Mouse (Mus musculus) heart, embryonic 16.5 days (tissue): Measurements from ENCODE around the gene Krtap5-2. TPM values are rescaled to one million over a fixed set of nuclear protein-coding genes. Genes with fewer than 3 reads are reported as not detected.

Experiments used
- polyA plus RNA-seq: library from polyadenylated mRNA; unstranded; fragments of >200 nt; fragmentation: Nextera tagmentation; extraction: Ambion mirVana; gene quantifications from 2 replicates; pipeline ENCODE4 v1.2.1, GENCODE M21; 2015

Gene Krtap5-2
- polyA plus RNA-seq, 1 experiment from 2014 or later: not detected

Other genes starting within 250 kb of the Krtap5-2 start
- 0.28 and 0.32 TPM in 2 replicates for gene Brsk2, start 226.3 kb downstream of the Krtap5-2 start, polyA plus RNA-seq
- gene Mob2, start 114.9 kb downstream of the Krtap5-2 start, polyA plus RNA-seq: 54.3 and 56.3 TPM in 2 replicates
- 9.3 and 11.1 TPM in 2 replicates for gene Dusp8, start 80.2 kb downstream of the Krtap5-2 start, polyA plus RNA-seq
- gene Gm45618, start 55.3 kb downstream of the Krtap5-2 start, polyA plus RNA-seq: not detected in 2 replicates
- gene Gm39115, start 40.0 kb downstream of the Krtap5-2 start, polyA plus RNA-seq: not detected in 2 replicates
- gene Gm45337, start 31.4 kb downstream of the Krtap5-2 start, polyA plus RNA-seq: not detected in 2 replicates
- gene Gm29735, start 18.9 kb downstream of the Krtap5-2 start, polyA plus RNA-seq: not detected in 2 replicates
- not detected in 2 replicates for gene Gm4553, start 10.3 kb downstream of the Krtap5-2 start, polyA plus RNA-seq
- not detected in 2 replicates for gene Gm10153, start 14.4 kb upstream of the Krtap5-2 start, polyA plus RNA-seq
- not detected in 2 replicates for gene Krtap5-3, start 25.4 kb upstream of the Krtap5-2 start, polyA plus RNA-seq
- not detected in 2 replicates for gene Gm7579, start 35.9 kb upstream of the Krtap5-2 start, polyA plus RNA-seq
- not detected in 2 replicates for gene Krtap5-5, start 54.0 kb upstream of the Krtap5-2 start, polyA plus RNA-seq
- gene Gm40460, start 65.1 kb upstream of the Krtap5-2 start, polyA plus RNA-seq: not detected in 2 replicates
- not detected in 2 replicates for gene Gm2431, start 82.3 kb upstream of the Krtap5-2 start, polyA plus RNA-seq
- gene Gm4559, start 98.4 kb upstream of the Krtap5-2 start, polyA plus RNA-seq: not detected in 2 replicates
- not detected in 2 replicates for gene Krtap5-1, start 121.1 kb upstream of the Krtap5-2 start, polyA plus RNA-seq
- 0.18 TPM in 1 of 2 replicates, not detected in the other for gene Krtap5-4, start 127.5 kb upstream of the Krtap5-2 start, polyA plus RNA-seq
- 4.8 and 4.9 TPM in 2 replicates for gene Ifitm10, start 197.7 kb upstream of the Krtap5-2 start, polyA plus RNA-seq
- not detected in 2 replicates for gene Gm49369, start 206.7 kb upstream of the Krtap5-2 start, polyA plus RNA-seq
- 470 and 482 TPM in 2 replicates for gene Ctsd, start 212.0 kb upstream of the Krtap5-2 start, polyA plus RNA-seq